Mouse (Mus musculus): ENCODE results near the gene Crim1. TPM values are rescaled to one million over a fixed set of nuclear protein-coding genes. Genes with fewer than 3 reads are reported as not detected.

Gene Crim1
- polyA plus RNA-seq, 1 experiment, result 7.1 TPM

DNA sequence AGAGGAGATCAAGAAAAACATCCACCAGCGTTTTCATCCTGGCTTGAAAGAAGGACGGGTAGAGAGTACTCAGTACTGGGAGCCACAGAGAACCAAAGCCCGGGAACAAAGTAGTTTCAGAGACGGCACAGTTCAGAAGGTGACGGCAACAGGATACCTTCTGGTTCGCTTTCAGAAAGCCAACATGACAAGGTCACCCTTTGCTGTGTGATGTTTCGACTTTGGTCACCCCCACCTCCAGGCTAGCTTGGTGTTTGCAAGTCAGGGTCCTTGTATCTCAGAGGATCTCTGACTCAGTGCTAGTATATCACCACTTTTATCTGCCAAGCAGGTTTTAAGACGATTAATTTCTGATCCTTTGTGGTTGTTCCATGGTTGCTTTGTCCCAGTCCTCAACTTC lies 225.0 kb downstream of the Crim1 start:
- Histone ChIP-seq H3K79me2 (ENCODE audit: control insufficient read depth, insufficient read depth) (no peaks in the 10 kb centered on the region), H3K27me3 (ENCODE audit: control insufficient read depth, insufficient read depth, insufficient read length) (no peaks in the 10 kb centered on the region), H3K36me3 (ENCODE audit: control insufficient read depth, insufficient read depth) (no peaks in the 10 kb centered on the region), H3ac (ENCODE audit: control insufficient read depth, insufficient read length, low read depth) (no peak overlapping the region), H3K4me3 (ENCODE audit: insufficient read depth, poor library complexity, severe bottlenecking) (no peak overlapping the region), H3K79me3 (ENCODE audit: low read depth) (no peaks in the 10 kb centered on the region)
- TF ChIP-seq FOSL1 (IDR thresholded peaks at IDR 0.05; ENCODE audit: insufficient read depth, low read length, poor library complexity, severe bottlenecking), result no peak
- TF ChIP-seq MAX (IDR thresholded peaks at IDR 0.05), result no peak
- TF ChIP-seq CTCF (IDR thresholded peaks at IDR 0.05; ENCODE audit: control insufficient read depth, insufficient read depth, insufficient read length), result no peak
- no peak for TF ChIP-seq MYOG (IDR thresholded peaks at IDR 0.05; ENCODE audit: control insufficient read depth, extremely low read depth, insufficient read length)
- TF ChIP-seq USF1 (IDR thresholded peaks at IDR 0.05; ENCODE audit: low read depth), result no peak
- TF ChIP-seq CEBPB (IDR thresholded peaks at IDR 0.05; ENCODE audit: low read depth), result no peak
- no peak for TF ChIP-seq MYOD1 (IDR thresholded peaks at IDR 0.05; ENCODE audit: control insufficient read depth, insufficient read length, low read depth)

Small RNA genes within 50 kb of the gene (microRNA-seq; reads per million reads assigned to microRNA genes)
- gene Gm25069 (ENCODE audit: borderline microRNAs expressed), result not detected

Other genes starting within 250 kb of the Crim1 start
- 31.9 TPM for gene Fez2, start 217.9 kb downstream of the Crim1 start, polyA plus RNA-seq (2012; fragmentation: generic; extraction: Trizol)

Measured in C2C12 (cell line).